Mouse (Mus musculus) MEL (cell line): ENCODE measurements at regions not wholly inside any gene's neighbourhood (a gene's known extent, or its start where the extent isn't known, plus 50 kb on each side); places are given as distances from the start of the nearest gene placed in this dataset.

Experiments used
- BHLHE40 ChIP-seq: IDR thresholded peaks from 2 replicates; pipeline ENCODE4 v1.6.1; 2012; ENCODE audit warnings: low read depth, mild to moderate bottlenecking, inconsistent platforms, low read length, improper control_type of control experiment, borderline replicate concordance
- CHD1 ChIP-seq: IDR thresholded peaks from 2 replicates; pipeline ENCODE4 v1.6.1; 2012; ENCODE audit warnings: low read depth, mild to moderate bottlenecking, inconsistent platforms, low read length, improper control_type of control experiment
- CTCF ChIP-seq, 3 experiments: IDR thresholded peaks in 2 of 3; conservative IDR thresholded peaks in 1 of 3; 2 replicates each; pipeline ENCODE4 v1.5.1; 2011 to 2012; ENCODE audit warnings: low read length in 3 of 3, low read depth in 2 of 3, mild to moderate bottlenecking in 2 of 3, improper control_type of control experiment in 1 of 3, inconsistent platforms in 1 of 3, mixed read lengths in 1 of 3, moderate library complexity in 1 of 3; ENCODE audit not compliant: control insufficient read depth in 1 of 3, insufficient read depth in 1 of 3, poor library complexity in 1 of 3, severe bottlenecking in 1 of 3
- EP300 ChIP-seq, 2 experiments: IDR thresholded peaks; 2 replicates each; pipeline ENCODE4 v1.6.1; 2011; ENCODE audit warnings: improper control_type of control experiment in 2 of 2, low read length in 2 of 2, low read depth in 1 of 2, mild to moderate bottlenecking in 1 of 2
- GABPA ChIP-seq: IDR thresholded peaks from 2 replicates; pipeline ENCODE4 v1.6.1; 2012; ENCODE audit warnings: low read depth, mild to moderate bottlenecking, inconsistent platforms, low read length, improper control_type of control experiment, moderate library complexity
- GATA1 ChIP-seq: IDR thresholded peaks from 2 replicates; pipeline ENCODE4 v1.6.1; 2011; ENCODE audit warnings: low read depth, low read length, improper control_type of control experiment
- HCFC1 ChIP-seq: IDR thresholded peaks from 2 replicates; pipeline ENCODE4 v1.6.1; 2012; ENCODE audit warnings: low read depth, mild to moderate bottlenecking, inconsistent platforms, low read length, improper control_type of control experiment, moderate library complexity
- JUND ChIP-seq: IDR thresholded peaks from 2 replicates; pipeline ENCODE4 v1.6.1; 2011; ENCODE audit warnings: low read depth, mild to moderate bottlenecking, improper control_type of control experiment, low read length
- POLR2A ChIP-seq, 2 experiments: IDR thresholded peaks; 2 replicates each; pipeline ENCODE4 v1.6.1; 2011 to 2012; ENCODE audit warnings: low read length in 2 of 2, mild to moderate bottlenecking in 2 of 2, control low read depth in 1 of 2, improper control_type of control experiment in 1 of 2, low read depth in 1 of 2, moderate library complexity in 1 of 2; ENCODE audit not compliant: control insufficient read depth in 1 of 2, insufficient read depth in 1 of 2, poor library complexity in 1 of 2
- POLR2AphosphoS2 ChIP-seq: IDR thresholded peaks from 2 replicates; pipeline ENCODE4 v1.6.1; 2011; ENCODE audit warnings: low read length, improper control_type of control experiment
- TAL1 ChIP-seq: IDR thresholded peaks from 2 replicates; pipeline ENCODE4 v1.6.1; 2012; ENCODE audit warnings: mild to moderate bottlenecking, inconsistent platforms, low read length, moderate library complexity, mixed read lengths
- TCF12 ChIP-seq: IDR thresholded peaks from 2 replicates; pipeline ENCODE4 v1.6.1; 2014; ENCODE audit warnings: low read depth, mild to moderate bottlenecking, inconsistent platforms, low read length, improper control_type of control experiment, moderate library complexity
- ZKSCAN1 ChIP-seq: IDR thresholded peaks from 2 replicates; pipeline ENCODE4 v1.6.1; 2012; ENCODE audit warnings: low read depth, mild to moderate bottlenecking, inconsistent platforms, low read length, improper control_type of control experiment, moderate library complexity

DNA sequence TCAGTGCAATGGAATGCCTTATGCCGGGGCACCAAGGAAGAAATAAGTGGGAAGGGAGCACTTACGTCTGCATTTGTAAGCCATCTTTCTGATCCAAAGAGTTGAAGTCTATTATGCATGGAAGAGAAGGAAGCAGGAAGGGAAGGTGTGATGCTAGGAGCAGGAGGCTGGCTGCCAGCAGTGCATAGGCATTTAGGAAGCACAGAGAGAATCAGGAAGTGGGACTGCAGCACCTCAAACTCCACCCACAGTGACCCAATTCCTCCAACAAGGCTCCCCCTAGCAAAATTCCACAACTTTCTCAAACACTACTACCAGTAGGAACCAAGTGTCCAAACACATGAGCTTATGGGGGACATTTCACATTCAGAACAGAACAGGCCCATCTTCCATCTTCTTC lies 233.2 kb downstream of the Lrrc3b start:
- TF ChIP-seq TAL1, result no peak
- TF ChIP-seq CTCF (IDR thresholded peaks at IDR 0.05 in 2 of 3, conservative IDR thresholded peaks at IDR 0.05 in 1 of 3; ENCODE audit: control insufficient read depth in 1 of 3, insufficient read depth in 1 of 3, low read depth in 2 of 3, low read length in 3 of 3, poor library complexity in 1 of 3, severe bottlenecking in 1 of 3), result no peak
- no peak for TF ChIP-seq BHLHE40
- no peak for TF ChIP-seq POLR2A (IDR thresholded peaks at IDR 0.05; ENCODE audit: control insufficient read depth in 1 of 2, insufficient read depth in 1 of 2, low read depth in 1 of 2, low read length in 2 of 2, poor library complexity in 1 of 2)
- TF ChIP-seq GATA1, result no peak
- TF ChIP-seq ZKSCAN1, result no peak
- no peak for TF ChIP-seq POLR2AphosphoS2
- no peak for TF ChIP-seq EP300 (IDR thresholded peaks at IDR 0.05; ENCODE audit: low read depth in 1 of 2, low read length in 2 of 2)
- no peak for TF ChIP-seq GABPA
- TF ChIP-seq JUND, result no peak
- TF ChIP-seq HCFC1, result no peak
- no peak for TF ChIP-seq CHD1
- no peak for TF ChIP-seq TCF12
